Mouse (Mus musculus): ENCODE results near the gene Gramd1b. TPM values are rescaled to one million over a fixed set of nuclear protein-coding genes. Genes with fewer than 3 reads are reported as not detected.

The Gramd1b gene
- polyA plus RNA-seq, 1 experiment from 2014 or later: 1.2 TPM

DNA sequence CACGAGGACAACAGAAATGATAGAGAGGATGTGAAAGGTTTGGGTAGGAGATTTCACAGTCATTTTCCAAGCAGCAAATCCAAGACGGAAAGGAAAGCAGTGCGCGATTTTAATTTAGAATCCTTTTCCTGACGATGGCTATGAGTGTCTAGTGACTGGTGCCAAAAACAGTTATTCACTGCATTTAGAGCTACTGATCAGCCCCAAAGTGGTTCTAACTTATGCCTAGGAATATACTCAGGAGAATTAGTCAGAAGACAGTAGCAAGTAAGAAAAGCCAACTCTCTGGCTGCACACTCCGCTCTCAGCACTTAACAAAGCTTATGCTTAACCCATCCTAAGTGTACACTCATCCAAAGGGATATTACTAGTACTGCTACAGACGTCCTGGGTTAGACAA is 166.9 kb downstream of the Gramd1b start:
- Histone ChIP-seq H3K4me1 (ENCODE audit: insufficient read depth) (no peaks in the 10 kb centered on the region), H3K27ac (ENCODE audit: low read depth) (no peak overlapping the region), H3K36me3 (replicated peaks; ENCODE audit: insufficient read depth, low read length) (no peaks in the 10 kb centered on the region), H3K9me3 (ENCODE audit: low read length) (no peaks in the 10 kb centered on the region), H3K27me3 (ENCODE audit: insufficient read depth, low read length) (no peaks in the 10 kb centered on the region), H3K9ac (replicated peaks) (no peak overlapping the region), H3K4me2 (ENCODE audit: low read depth, low read length) (no peak overlapping the region), H3K4me3 (ENCODE audit: low read depth, low read length) (no peak overlapping the region)
- ATAC-seq: no peak
- TF ChIP-seq CTCF (IDR thresholded peaks at IDR 0.05; ENCODE audit: low read depth) (no peak), EP300 (IDR thresholded peaks at IDR 0.05; ENCODE audit: low read depth) (no peak)
- no peak for DNase-seq
- WGBS (ENCODE audit: insufficient replicate concordance): 78% methylated on average over 7 of the region's 7 CpGs

DNA sequence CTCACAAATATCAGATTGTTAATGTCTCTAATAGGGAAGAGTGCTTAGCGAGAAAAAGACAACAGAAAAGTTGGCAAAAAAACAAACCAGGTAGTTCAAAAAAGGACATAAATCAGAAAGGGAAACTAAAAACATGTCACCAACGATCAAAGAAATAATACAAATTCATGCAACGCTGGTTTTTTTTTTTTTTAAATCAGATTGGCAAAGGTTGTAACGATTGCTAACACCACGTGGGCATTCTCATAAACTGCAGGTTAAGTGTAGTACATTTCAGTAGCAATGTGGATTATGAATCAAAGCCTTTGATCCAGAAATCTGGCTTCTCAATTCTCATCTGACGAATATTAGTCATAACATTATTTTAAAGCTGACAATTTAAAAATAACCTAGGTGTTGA is 169.2 kb downstream of the Gramd1b start:
- H3K4me2 ChIP-seq (ENCODE audit: low read depth, low read length): no peak overlapping the region
- H3K36me3 ChIP-seq (replicated peaks; ENCODE audit: insufficient read depth, low read length): no peaks in the 10 kb centered on the region
- no peak overlapping the region for H3K9ac ChIP-seq (replicated peaks)
- no peak for ATAC-seq
- no peak for DNase-seq
- H3K9me3 ChIP-seq (ENCODE audit: low read length): no peaks in the 10 kb centered on the region
- H3K27ac ChIP-seq (ENCODE audit: low read depth): no peak overlapping the region
- H3K4me1 ChIP-seq (ENCODE audit: insufficient read depth): no peaks in the 10 kb centered on the region
- H3K4me3 ChIP-seq (ENCODE audit: low read depth, low read length): no peak overlapping the region
- H3K27me3 ChIP-seq (ENCODE audit: insufficient read depth, low read length): no peaks in the 10 kb centered on the region
- TF ChIP-seq EP300 (IDR thresholded peaks at IDR 0.05; ENCODE audit: low read depth) (no peak), CTCF (IDR thresholded peaks at IDR 0.05; ENCODE audit: low read depth) (no peak)
- 79% methylated on average over 6 of the region's 6 CpGs for WGBS (ENCODE audit: insufficient replicate concordance)

DNA sequence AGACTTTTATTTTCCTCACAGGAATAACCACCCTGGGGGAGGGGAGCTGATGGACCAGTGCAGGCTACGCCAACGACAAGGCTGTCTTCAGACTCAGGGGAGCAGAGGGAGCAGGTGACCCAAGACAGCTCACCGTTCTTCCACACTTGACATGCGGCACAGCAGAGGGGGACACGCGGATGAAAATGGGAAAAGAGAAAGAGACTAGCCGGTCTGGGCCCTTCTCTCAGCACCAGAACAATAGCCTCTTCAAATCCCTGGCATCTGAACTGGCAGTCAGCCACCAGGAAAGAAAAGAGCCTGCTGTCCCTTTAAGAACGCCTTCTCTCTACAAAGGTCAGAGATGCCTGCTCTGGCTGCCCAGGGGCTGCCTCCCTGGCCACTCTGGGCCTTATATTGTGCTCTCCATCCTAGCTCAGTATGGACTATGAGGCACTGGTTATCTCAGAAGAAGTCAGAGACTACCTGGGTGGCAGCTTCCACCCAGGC is 172.7 kb downstream of the Gramd1b start:
- Histone ChIP-seq H3K27ac (ENCODE audit: low read depth) (no peak overlapping the region), H3K4me2 (ENCODE audit: low read depth, low read length) (no peak overlapping the region), H3K9me3 (ENCODE audit: low read length) (no peaks in the 10 kb centered on the region), H3K4me1 (ENCODE audit: insufficient read depth) (no peaks in the 10 kb centered on the region), H3K36me3 (replicated peaks; ENCODE audit: insufficient read depth, low read length) (no peaks in the 10 kb centered on the region), H3K27me3 (ENCODE audit: insufficient read depth, low read length) (no peaks in the 10 kb centered on the region), H3K4me3 (ENCODE audit: low read depth, low read length) (no peak overlapping the region), H3K9ac (replicated peaks) (no peak overlapping the region)
- 76% methylated on average over 8 of the region's 8 CpGs for WGBS (ENCODE audit: insufficient replicate concordance)
- no peak for TF ChIP-seq CTCF (IDR thresholded peaks at IDR 0.05; ENCODE audit: low read depth)
- TF ChIP-seq EP300 (IDR thresholded peaks at IDR 0.05; ENCODE audit: low read depth): no peak
- DNase-seq: no peak
- no peak for ATAC-seq

GRCm38 (mm10) chr9:40356768-40357446 is 174.3 kb downstream of the Gramd1b start:
- H3K9ac ChIP-seq (replicated peaks): no peak overlapping the region
- 81% methylated on average over 4 of the region's 4 CpGs for WGBS (ENCODE audit: insufficient replicate concordance)
- H3K27ac ChIP-seq (ENCODE audit: low read depth): no peak overlapping the region
- ATAC-seq (no peak), DNase-seq (no peak)
- TF ChIP-seq CTCF (IDR thresholded peaks at IDR 0.05; ENCODE audit: low read depth) (no peak), EP300 (IDR thresholded peaks at IDR 0.05; ENCODE audit: low read depth) (no peak)
- no peak overlapping the region for H3K4me3 ChIP-seq (ENCODE audit: low read depth, low read length)
- no peak overlapping the region for H3K4me2 ChIP-seq (ENCODE audit: low read depth, low read length)
- no peaks in the 10 kb centered on the region for H3K4me1 ChIP-seq (ENCODE audit: insufficient read depth)
- no peaks in the 10 kb centered on the region for H3K9me3 ChIP-seq (ENCODE audit: low read length)
- H3K27me3 ChIP-seq (ENCODE audit: insufficient read depth, low read length): no peaks in the 10 kb centered on the region
- no peaks in the 10 kb centered on the region for H3K36me3 ChIP-seq (replicated peaks; ENCODE audit: insufficient read depth, low read length)

DNA sequence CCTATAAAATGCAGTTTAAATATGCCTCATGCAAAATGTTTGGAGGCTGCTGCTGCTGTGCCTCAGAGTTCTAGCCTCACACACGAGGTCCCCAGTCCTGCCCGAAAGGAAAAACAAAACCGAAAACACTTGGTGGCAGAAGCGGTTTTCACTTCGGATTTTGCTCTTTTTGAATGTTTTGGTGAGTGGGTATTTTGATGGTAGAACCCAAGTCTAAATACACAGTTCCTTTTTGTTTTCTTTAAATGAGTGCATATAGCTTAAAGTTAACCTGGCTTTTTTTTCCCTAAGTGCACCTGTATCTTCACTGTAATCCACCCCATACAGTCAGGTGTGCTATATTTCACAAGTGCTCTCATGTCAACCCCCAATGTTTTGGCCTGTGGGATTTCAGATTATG is 174.8 kb downstream of the Gramd1b start:
- Histone ChIP-seq H3K4me2 (ENCODE audit: low read depth, low read length) (no peak overlapping the region), H3K9ac (replicated peaks) (no peak overlapping the region), H3K27me3 (ENCODE audit: insufficient read depth, low read length) (no peaks in the 10 kb centered on the region), H3K27ac (ENCODE audit: low read depth) (no peak overlapping the region), H3K36me3 (replicated peaks; ENCODE audit: insufficient read depth, low read length) (no peaks in the 10 kb centered on the region), H3K9me3 (ENCODE audit: low read length) (no peaks in the 10 kb centered on the region), H3K4me3 (ENCODE audit: low read depth, low read length) (no peak overlapping the region), H3K4me1 (ENCODE audit: insufficient read depth) (no peaks in the 10 kb centered on the region)
- ATAC-seq (no peak), DNase-seq (no peak)
- WGBS (ENCODE audit: insufficient replicate concordance): 83% methylated on average over 5 of the region's 5 CpGs
- TF ChIP-seq CTCF (IDR thresholded peaks at IDR 0.05; ENCODE audit: low read depth) (no peak), EP300 (IDR thresholded peaks at IDR 0.05; ENCODE audit: low read depth) (no peak)

GRCm38 (mm10) chr9:40355406-40355805 is 175.8 kb downstream of the Gramd1b start:
- ATAC-seq: no peak
- H3K9ac ChIP-seq (replicated peaks): no peak overlapping the region
- no peak overlapping the region for H3K4me2 ChIP-seq (ENCODE audit: low read depth, low read length)
- H3K36me3 ChIP-seq (replicated peaks; ENCODE audit: insufficient read depth, low read length): no peaks in the 10 kb centered on the region
- TF ChIP-seq EP300 (IDR thresholded peaks at IDR 0.05; ENCODE audit: low read depth) (no peak), CTCF (IDR thresholded peaks at IDR 0.05; ENCODE audit: low read depth) (no peak)
- no peak overlapping the region for H3K27ac ChIP-seq (ENCODE audit: low read depth)
- H3K27me3 ChIP-seq (ENCODE audit: insufficient read depth, low read length): no peaks in the 10 kb centered on the region
- DNase-seq: no peak
- WGBS (ENCODE audit: insufficient replicate concordance): 89% methylated on average over 8 of the region's 8 CpGs
- H3K4me1 ChIP-seq (ENCODE audit: insufficient read depth): no peaks in the 10 kb centered on the region
- no peak overlapping the region for H3K4me3 ChIP-seq (ENCODE audit: low read depth, low read length)
- no peaks in the 10 kb centered on the region for H3K9me3 ChIP-seq (ENCODE audit: low read length)
